Mouse (Mus musculus) liver, embryonic 14.5 days (tissue): ENCODE data around the gene Gm26965.

Experiments used
- CTCF ChIP-seq: IDR thresholded peaks from 2 replicates; pipeline ENCODE4 v1.5.1; 2016; ENCODE audit warnings: antibody characterized with exemption, low read depth, control low read depth
- EP300 ChIP-seq: IDR thresholded peaks from 2 replicates; pipeline ENCODE4 v1.6.1; 2016; ENCODE audit warnings: antibody characterized with exemption, low read depth

DNA sequence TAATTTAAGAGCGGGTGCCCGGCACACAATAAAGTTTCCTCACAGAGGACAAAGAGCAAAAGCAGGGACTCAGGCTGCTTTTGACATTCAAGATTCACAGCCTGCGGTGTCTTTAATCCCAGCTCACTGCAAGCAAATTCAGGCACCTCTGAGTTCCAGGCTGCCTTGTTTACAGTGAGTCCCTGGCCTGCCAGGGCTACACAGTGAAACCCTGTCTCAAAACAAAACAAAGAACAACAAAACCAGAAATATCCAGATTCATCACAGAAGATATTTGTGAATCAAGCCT is 74.0 kb downstream of the Gm26965 start:
- TF ChIP-seq CTCF (no peak), EP300 (no peak)
